Mouse (Mus musculus) central nervous system, embryonic 18 days (tissue): Measurements from ENCODE around the gene Gm20877. TPM values are rescaled to one million over a fixed set of nuclear protein-coding genes. Genes with fewer than 3 reads are reported as not detected.

ENCODE experiments used
- polyA plus RNA-seq: library from polyadenylated mRNA; depleted of rRNA; stranded (reverse); fragments of >200 nt; gene quantifications from 2 replicates; pipeline ENCODE4 v1.2.3, GENCODE M21; 2012; rRNA removed

Gene Gm20877
- polyA plus RNA-seq: not detected in 2 replicates

GRCm38 (mm10) chrY:17093573-17093972 is at the start of gene Gm20877:
Gene Gm20877, plus strand, starts transcription at chrY:17093873.

